Mouse (Mus musculus) cerebellum, adult 2 months (tissue): ENCODE data around the gene Rgs19.

Source experiments
- CTCF ChIP-seq: fragments of 200-500 bp; IDR thresholded peaks from 2 replicates; pipeline ENCODE4 v1.5.1; 2011; ENCODE audit warnings: low read depth, mild to moderate bottlenecking, control low read depth, low read length, moderate library complexity, borderline replicate concordance; ENCODE audit not compliant: insufficient read depth
- POLR2A ChIP-seq: fragments of 200-500 bp; IDR thresholded peaks from 2 replicates; pipeline ENCODE4 v1.6.1; 2011; ENCODE audit warnings: low read length, control low read depth, borderline replicate concordance; ENCODE audit not compliant: insufficient read depth

GRCm38 (mm10) chr2:181689466-181690160 is 4.2 kb downstream of the Rgs19 start:
- no peak for TF ChIP-seq CTCF
- no peak for TF ChIP-seq POLR2A
